Mouse (Mus musculus): ENCODE measurements around the gene Col25a1. TPM values are rescaled to one million over a fixed set of nuclear protein-coding genes. Genes with fewer than 3 reads are reported as not detected.

Col25a1 gene
- polyA plus RNA-seq, 1 experiment = 9.1 TPM

DNA sequence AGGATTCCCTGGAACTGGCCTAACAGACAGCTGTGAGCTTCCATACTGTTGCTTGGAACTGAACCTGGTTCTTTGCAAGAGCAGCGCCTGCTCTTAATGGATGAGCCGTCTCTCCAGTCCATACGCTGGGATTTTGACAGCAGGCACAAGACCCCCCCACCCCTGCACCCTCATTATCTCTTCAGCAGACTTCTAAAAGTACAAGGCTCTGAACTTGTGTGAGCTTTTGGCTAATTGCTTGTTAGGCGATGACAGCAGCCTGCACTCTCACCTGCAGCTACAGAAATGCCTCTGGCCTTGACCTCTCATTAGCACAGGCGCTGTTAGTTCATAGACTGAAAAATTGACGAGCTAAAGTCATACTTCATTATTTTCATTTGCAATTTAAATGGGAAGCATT, 14.4 kb upstream of the Col25a1 start:
- H3K4me1 ChIP-seq (ENCODE audit: control insufficient read depth, insufficient read depth, low read length) = no peaks in the 10 kb centered on the region
- no peak overlapping the region for H3K4me3 ChIP-seq (ENCODE audit: insufficient read depth, low read length)
- no peak overlapping the region for H3K27ac ChIP-seq (ENCODE audit: insufficient read depth, low read length)
- no peak for TF ChIP-seq POLR2A (IDR thresholded peaks at IDR 0.05; ENCODE audit: extremely low read depth, insufficient read depth, low read length)
- TF ChIP-seq CTCF (IDR thresholded peaks at IDR 0.05; ENCODE audit: extremely low read depth, insufficient read depth, low read length) = no peak

DNA sequence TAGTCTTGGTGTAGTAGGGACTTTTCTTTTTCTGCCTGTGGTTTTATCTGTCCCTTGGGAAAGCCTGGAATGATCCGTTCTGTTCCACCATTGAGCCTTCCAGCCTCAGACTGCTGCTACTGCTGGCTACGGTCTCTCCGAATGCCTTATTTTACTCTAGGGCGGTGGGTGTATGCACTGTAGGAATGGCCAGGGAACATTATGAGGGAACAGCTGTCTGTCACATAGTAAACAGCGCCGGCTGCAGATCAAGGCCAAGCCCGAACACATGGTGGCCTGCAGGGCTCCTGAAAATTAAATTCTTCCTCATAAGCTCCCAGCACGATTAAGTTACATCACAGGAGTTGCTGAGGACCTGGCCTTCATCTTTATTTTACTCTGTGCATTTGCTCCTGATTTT, 3.5 kb upstream of the Col25a1 start:
- H3K27ac ChIP-seq (ENCODE audit: insufficient read depth, low read length) = no peak overlapping the region
- TF ChIP-seq POLR2A (IDR thresholded peaks at IDR 0.05; ENCODE audit: extremely low read depth, insufficient read depth, low read length) (no peak), CTCF (IDR thresholded peaks at IDR 0.05; ENCODE audit: extremely low read depth, insufficient read depth, low read length) (no peak)
- H3K4me1 ChIP-seq (ENCODE audit: control insufficient read depth, insufficient read depth, low read length) = no peaks in the 10 kb centered on the region
- H3K4me3 ChIP-seq (ENCODE audit: insufficient read depth, low read length) = no peak overlapping the region

DNA sequence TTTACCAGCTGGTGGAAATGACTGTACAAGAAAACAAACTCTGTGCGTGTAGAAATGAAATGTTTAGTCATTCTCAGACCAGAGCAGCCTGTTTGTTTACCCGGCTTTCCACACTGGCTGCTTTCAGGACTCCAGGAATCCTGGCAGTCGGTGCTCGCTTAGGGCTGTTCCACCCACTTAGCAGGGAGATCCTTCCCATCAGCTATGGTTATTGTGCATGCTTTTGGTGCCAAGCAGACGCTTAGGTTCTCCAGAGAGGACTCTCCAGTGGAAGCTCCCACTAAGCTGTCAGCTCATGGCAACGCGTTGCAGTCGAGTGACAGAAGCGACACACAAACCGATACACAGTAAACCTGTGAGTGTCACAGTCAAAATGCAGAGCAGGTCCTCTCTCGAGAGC, 2.7 kb upstream of the Col25a1 start:
- TF ChIP-seq POLR2A (IDR thresholded peaks at IDR 0.05; ENCODE audit: extremely low read depth, insufficient read depth, low read length) (no peak), CTCF (IDR thresholded peaks at IDR 0.05; ENCODE audit: extremely low read depth, insufficient read depth, low read length) (no peak)
- no peaks in the 10 kb centered on the region for H3K4me1 ChIP-seq (ENCODE audit: control insufficient read depth, insufficient read depth, low read length)
- no peak overlapping the region for H3K27ac ChIP-seq (ENCODE audit: insufficient read depth, low read length)

DNA sequence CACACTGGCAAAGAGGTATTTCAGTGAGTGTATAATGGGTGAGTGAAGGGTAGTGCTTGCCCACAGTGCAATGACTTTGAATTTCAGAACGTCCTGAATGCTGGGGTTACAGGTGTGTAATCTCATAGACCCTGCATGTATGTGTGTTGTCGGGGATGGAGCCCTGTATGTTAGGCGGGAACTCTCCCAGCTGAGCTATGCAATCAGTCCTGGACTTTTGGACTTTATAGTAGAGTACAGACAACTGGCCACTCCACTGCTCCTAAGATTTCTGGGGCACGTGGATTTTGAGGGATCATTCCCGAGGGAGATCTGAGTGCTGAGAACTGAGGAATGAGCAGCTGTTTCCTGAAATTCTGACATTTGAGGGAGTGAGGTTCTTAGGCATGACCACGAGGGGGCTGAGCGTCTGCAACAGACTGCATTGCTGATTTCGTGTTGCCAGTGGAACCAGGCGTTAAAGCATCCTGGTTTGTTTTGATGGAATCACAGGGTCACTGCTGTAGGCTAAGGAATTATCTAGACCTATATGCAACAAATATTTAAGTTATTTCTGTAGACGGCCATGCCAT, 1.6 kb upstream of the Col25a1 start:
- no peak overlapping the region for H3K4me3 ChIP-seq (ENCODE audit: insufficient read depth, low read length)
- H3K27ac ChIP-seq (ENCODE audit: insufficient read depth, low read length) = no peak overlapping the region
- TF ChIP-seq POLR2A (IDR thresholded peaks at IDR 0.05; ENCODE audit: extremely low read depth, insufficient read depth, low read length) (no peak), CTCF (IDR thresholded peaks at IDR 0.05; ENCODE audit: extremely low read depth, insufficient read depth, low read length) (peak; percentile 31; the same call in 1 of the 2 replicates)
- no peaks in the 10 kb centered on the region for H3K4me1 ChIP-seq (ENCODE audit: control insufficient read depth, insufficient read depth, low read length)

More for the DNA sequence above, 2.7 kb upstream of the Col25a1 start:
- H3K4me3 ChIP-seq (ENCODE audit: insufficient read depth, low read length) = no peak overlapping the region

DNA sequence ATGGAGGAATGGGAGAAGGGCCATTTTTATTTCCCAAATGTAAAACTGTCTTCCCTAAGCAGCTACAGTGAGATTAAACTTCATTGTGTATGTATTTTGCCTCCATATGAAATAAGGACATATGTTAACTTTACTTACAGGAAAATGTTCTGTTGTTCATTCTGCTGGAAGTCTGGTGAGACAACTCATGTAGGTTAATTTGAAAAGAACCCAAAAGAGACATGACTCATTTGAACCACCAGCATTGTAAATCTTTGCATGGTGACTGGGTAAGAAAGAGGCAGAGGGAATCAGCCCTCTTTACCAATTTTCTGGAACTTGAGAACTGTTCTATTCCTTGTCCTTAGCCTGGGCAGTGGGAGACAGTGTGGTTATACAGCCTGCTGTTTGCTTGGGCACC, 5.9 kb downstream of the Col25a1 start:
- peaks cover 4% of the 10 kb centered on the region; the same call in 1 of the 2 replicates for H3K4me1 ChIP-seq (ENCODE audit: control insufficient read depth, insufficient read depth, low read length)
- no peak for TF ChIP-seq POLR2A (IDR thresholded peaks at IDR 0.05; ENCODE audit: extremely low read depth, insufficient read depth, low read length)
- TF ChIP-seq CTCF (IDR thresholded peaks at IDR 0.05; ENCODE audit: extremely low read depth, insufficient read depth, low read length) = no peak
- H3K27ac ChIP-seq (ENCODE audit: insufficient read depth, low read length) = no peak overlapping the region
- H3K4me3 ChIP-seq (ENCODE audit: insufficient read depth, low read length) = no peak overlapping the region

DNA sequence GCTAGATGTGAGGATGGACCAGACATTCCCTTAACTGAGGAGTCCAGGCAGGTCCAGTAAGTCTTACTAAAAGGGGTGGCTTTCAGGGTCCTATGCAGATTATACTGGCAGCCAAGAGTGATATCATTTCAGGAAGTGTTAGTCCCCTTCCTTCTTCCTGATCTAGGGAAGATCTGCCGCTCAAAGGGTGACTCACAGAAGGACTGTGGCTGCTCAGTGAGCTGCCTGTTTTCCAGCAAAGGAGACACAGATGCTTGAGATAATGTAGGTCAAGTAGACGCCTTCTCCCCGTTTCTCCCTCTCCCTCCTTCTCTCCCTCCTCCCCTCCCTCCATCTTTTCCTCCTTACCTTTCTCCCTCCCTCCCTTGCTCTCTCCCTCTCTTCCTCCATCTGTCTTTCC, 6.3 kb downstream of the Col25a1 start:
- TF ChIP-seq POLR2A (IDR thresholded peaks at IDR 0.05; ENCODE audit: extremely low read depth, insufficient read depth, low read length) (no peak), CTCF (IDR thresholded peaks at IDR 0.05; ENCODE audit: extremely low read depth, insufficient read depth, low read length) (no peak)
- Histone ChIP-seq H3K27ac (ENCODE audit: insufficient read depth, low read length) (no peak overlapping the region), H3K4me3 (ENCODE audit: insufficient read depth, low read length) (no peak overlapping the region), H3K4me1 (ENCODE audit: control insufficient read depth, insufficient read depth, low read length) (peaks cover 4% of the 10 kb centered on the region; the same call in 1 of the 2 replicates)

DNA sequence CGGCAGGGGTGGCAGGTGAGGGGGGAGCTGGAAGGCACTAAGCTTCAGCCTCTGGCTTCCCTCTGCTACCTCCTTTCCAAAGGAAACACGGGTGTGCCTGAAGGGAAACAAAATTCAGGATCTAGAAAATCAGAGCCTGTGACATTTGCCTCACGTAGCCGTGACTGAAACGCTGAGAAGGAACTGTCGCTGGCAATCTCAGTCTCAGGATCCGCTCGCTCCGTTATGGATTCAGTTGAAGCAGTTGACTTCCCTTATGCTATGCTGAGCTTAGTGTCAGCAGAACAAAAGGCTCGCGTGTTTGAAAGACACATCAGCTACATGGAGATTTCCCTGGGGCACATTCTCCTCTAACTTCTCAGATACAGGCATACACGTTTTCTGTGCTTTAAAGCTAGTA, 14.6 kb downstream of the Col25a1 start:
- TF ChIP-seq POLR2A (IDR thresholded peaks at IDR 0.05; ENCODE audit: extremely low read depth, insufficient read depth, low read length) (no peak), CTCF (IDR thresholded peaks at IDR 0.05; ENCODE audit: extremely low read depth, insufficient read depth, low read length) (no peak)
- Histone ChIP-seq H3K27ac (ENCODE audit: insufficient read depth, low read length) (no peak overlapping the region), H3K4me1 (ENCODE audit: control insufficient read depth, insufficient read depth, low read length) (no peaks in the 10 kb centered on the region), H3K4me3 (ENCODE audit: insufficient read depth, low read length) (no peak overlapping the region)

DNA sequence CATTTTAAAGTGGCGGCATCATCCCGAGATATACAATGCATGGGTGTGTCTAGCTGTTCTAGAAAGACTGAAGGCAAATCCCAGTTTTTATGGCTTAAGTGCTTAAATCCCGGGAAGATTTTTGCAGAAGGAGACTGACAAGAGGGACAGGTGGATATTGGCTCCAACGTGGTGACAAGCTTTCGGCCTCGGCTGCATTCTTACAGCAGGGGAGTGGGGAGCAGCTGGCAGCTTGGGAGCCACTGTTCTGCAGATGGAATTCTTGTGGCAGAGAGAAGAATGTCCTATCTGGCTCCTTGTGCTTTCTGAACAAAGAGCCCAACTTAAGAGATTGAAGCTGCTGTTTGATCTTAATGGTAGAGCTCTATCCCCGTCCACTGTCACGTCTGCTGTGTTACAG, 16.5 kb downstream of the Col25a1 start:
- no peaks in the 10 kb centered on the region for H3K4me1 ChIP-seq (ENCODE audit: control insufficient read depth, insufficient read depth, low read length)

DNA sequence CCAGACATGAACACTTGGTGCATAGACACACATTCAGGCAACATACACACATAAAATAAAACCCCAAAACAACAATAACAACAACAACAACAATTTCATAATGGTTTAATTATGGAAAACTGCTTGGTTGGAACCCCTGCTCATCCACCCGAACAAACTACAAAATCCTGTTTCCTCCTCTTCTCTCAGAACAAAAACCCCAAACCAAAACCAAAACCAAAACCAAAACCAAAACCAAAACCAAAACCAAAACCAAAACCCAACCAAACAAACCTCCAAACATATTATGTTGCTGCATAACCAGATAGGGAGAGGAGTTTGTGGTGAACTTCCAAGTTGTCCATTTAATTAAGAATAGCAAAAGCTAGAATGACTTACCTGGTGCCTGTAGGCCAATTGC, 17.9 kb downstream of the Col25a1 start:
- H3K4me3 ChIP-seq (ENCODE audit: insufficient read depth, low read length) = no peak overlapping the region
- no peaks in the 10 kb centered on the region for H3K4me1 ChIP-seq (ENCODE audit: control insufficient read depth, insufficient read depth, low read length)
- H3K27ac ChIP-seq (ENCODE audit: insufficient read depth, low read length) = no peak overlapping the region
- no peak for TF ChIP-seq POLR2A (IDR thresholded peaks at IDR 0.05; ENCODE audit: extremely low read depth, insufficient read depth, low read length)
- TF ChIP-seq CTCF (IDR thresholded peaks at IDR 0.05; ENCODE audit: extremely low read depth, insufficient read depth, low read length) = no peak

More for the DNA sequence above, 16.5 kb downstream of the Col25a1 start:
- Histone ChIP-seq H3K27ac (ENCODE audit: insufficient read depth, low read length) (no peak overlapping the region), H3K4me3 (ENCODE audit: insufficient read depth, low read length) (no peak overlapping the region)
- TF ChIP-seq POLR2A (IDR thresholded peaks at IDR 0.05; ENCODE audit: extremely low read depth, insufficient read depth, low read length) (no peak), CTCF (IDR thresholded peaks at IDR 0.05; ENCODE audit: extremely low read depth, insufficient read depth, low read length) (no peak)

DNA sequence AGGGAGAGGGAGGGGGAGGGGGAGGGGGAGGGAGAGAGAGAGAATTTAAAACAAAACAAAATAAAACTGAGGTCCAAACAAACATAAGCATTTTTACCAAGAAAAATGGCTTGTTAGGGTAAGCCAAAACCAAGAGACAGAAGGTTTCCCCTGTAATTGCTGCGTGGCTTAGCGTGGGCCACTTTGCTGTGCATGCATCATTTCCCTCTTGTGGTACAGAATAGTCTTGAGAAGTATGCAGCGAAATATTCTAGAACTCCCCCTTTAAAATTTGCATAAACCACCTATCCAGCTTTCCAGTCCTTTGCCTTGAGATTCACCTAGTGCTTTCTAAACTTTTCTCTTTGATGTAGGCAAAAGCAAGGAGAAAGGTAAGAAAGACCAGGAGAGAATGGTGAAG, 21.8 kb downstream of the Col25a1 start:
- H3K4me1 ChIP-seq (ENCODE audit: control insufficient read depth, insufficient read depth, low read length) = no peaks in the 10 kb centered on the region
- no peak overlapping the region for H3K27ac ChIP-seq (ENCODE audit: insufficient read depth, low read length)
- TF ChIP-seq POLR2A (IDR thresholded peaks at IDR 0.05; ENCODE audit: extremely low read depth, insufficient read depth, low read length) (no peak), CTCF (IDR thresholded peaks at IDR 0.05; ENCODE audit: extremely low read depth, insufficient read depth, low read length) (no peak)
- H3K4me3 ChIP-seq (ENCODE audit: insufficient read depth, low read length) = no peak overlapping the region
